Comparison of ENCODE assay signal across 7 mouse cellular contexts in the genomic region with DNA sequence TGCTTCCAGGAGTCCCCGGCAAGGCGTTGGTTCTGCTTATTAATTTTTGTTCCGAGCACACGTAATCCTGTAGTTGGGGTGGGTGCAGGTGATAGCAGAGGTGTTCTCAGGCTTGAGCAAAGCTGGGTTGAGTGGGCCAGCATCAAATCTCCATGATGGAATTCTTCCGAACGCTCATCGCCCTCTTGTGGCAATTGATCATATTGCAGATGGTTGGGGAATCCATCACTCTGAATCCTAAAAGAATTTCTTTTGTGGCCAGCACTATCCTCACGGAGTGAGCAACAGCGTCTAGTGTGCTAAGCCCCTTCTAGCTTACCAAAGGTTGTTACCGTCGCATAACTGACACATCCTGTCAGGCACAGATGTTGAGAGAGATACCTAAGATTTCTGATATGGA. TPM values are rescaled to one million over a fixed set of nuclear protein-coding genes. Genes with fewer than 3 reads are reported as not detected.
A peak's percentile ranks its signal among the peaks of the same experiment; 100 is the strongest.
DNase-seq lines count a peak whose midpoint lies in the region; ATAC-seq lines count a peak whose summit lies in the region.

No protein-coding gene starts in this region.

- DNase-seq in CD8-positive naive resting alpha-beta T cell, adult 2 months (ENCODE audit: low read depth in 2 of 2, low spot score in 2 of 2): peak; percentile 11
- peak; percentile 63 for DNase-seq in MN1 (ENCODE audit: low spot score)
- peak; percentile 62 for DNase-seq in cerebellum, adult 9-10 months
- peak; percentile 51 to 87 for DNase-seq in layer of hippocampus, adult 18-20 months (ENCODE audit: low spot score in 2 of 2)
- DNase-seq in lung, postnatal 25 days (ENCODE audit: low spot score): peak; percentile 40
- DNase-seq in right cerebral cortex, adult 2 months (ENCODE audit: low spot score in 2 of 2): peak; percentile 85 to 90

- ATAC-seq in frontal cortex, adult (ENCODE audit: low TSS enrichment): peak; percentile 95

RNA-seq across cellular contexts. Expression of a gene that starts 14.4 kb away (rescaled TPM):
- 10 to 100 TPM; 40.9 to 43.1 TPM for total RNA-seq in layer of hippocampus, adult 18-20 months (2021)

RNA-seq across cellular contexts. Expression of a gene that starts 18.5 kb away (rescaled TPM):
- not detected for total RNA-seq in layer of hippocampus, adult 18-20 months (2021)

RNA-seq across cellular contexts. Expression of a gene that starts 46.4 kb away (rescaled TPM):
- 1 to 10 TPM in 1 of 2 experiments, not detected in 1; 2.5 TPM for total RNA-seq in layer of hippocampus, adult 18-20 months (2021)

Comparison
In these comparisons a context has a peak if more than half of its experiments do, and no peak if none do; other contexts are left out.
1. Peak in every context shown above with its lines: DNase-seq and ATAC-seq.
2. DNase-seq: peak in every context shown above with its lines; median percentile 88 in right cerebral cortex, adult 2 months; 69 in layer of hippocampus, adult 18-20 months; 63 in MN1; 62 in cerebellum, adult 9-10 months; 40 in lung, postnatal 25 days; 11 in CD8-positive naive resting alpha-beta T cell, adult 2 months.